Mouse (Mus musculus) gastrocnemius, adult 18-20 months (tissue): ENCODE measurements around the gene Plch2. TPM values are rescaled to one million over a fixed set of nuclear protein-coding genes. Genes with fewer than 3 reads are reported as not detected.
"Not testable (repeated sequence)": the region's sequence is repeated elsewhere in the genome, so short reads cannot be mapped to it uniquely, and the experiment has no call there.

Experiments used
- DNase-seq: peaks from one replicate; pipeline ENCODE4 v3.0.0; 2021; ENCODE audit warnings: low spot score
- long read RNA-seq, 2 experiments: library from polyadenylated mRNA; stranded (forward); transcript quantifications; one replicate each; pipeline ENCODE4 v2.0.0; 2021
- total RNA-seq, 2 experiments: library from RNA; stranded (reverse); gene quantifications; 2 replicates each; pipeline ENCODE4 v1.2.3; 2021

Plch2 gene
- total RNA-seq = under 1 TPM; 0.09 TPM
- long read RNA-seq, experiment 1 = 0 reads
- long read RNA-seq, experiment 2 = 0 reads

GRCm38 (mm10) chr4:155056724-155057123 lies at the start of gene Plch2:
Gene Plch2 (minus strand): TSS chr4:155056784.
- no peak for DNase-seq

- DNase-seq = no peak
These were observed 42.0 kb upstream of the Plch2 start for GRCm38 (mm10) chr4:155098572-155098971.

- no peak for DNase-seq
These were observed 40.9 kb upstream of the Plch2 start for GRCm38 (mm10) chr4:155097452-155097851.

- no peak for DNase-seq
These were observed 39.4 kb upstream of the Plch2 start for GRCm38 (mm10) chr4:155095967-155096366.

- peak; percentile 91 for DNase-seq
These were observed 38.8 kb upstream of the Plch2 start for GRCm38 (mm10) chr4:155095238-155095900.

- peak; percentile 30 for DNase-seq
These were observed 38.0 kb upstream of the Plch2 start for GRCm38 (mm10) chr4:155094565-155094964.

- no peak for DNase-seq
These were observed 37.0 kb upstream of the Plch2 start for GRCm38 (mm10) chr4:155093431-155094149.

- DNase-seq = no peak
These were observed 36.3 kb upstream of the Plch2 start for GRCm38 (mm10) chr4:155092718-155093430.

GRCm38 (mm10) chr4:155090688-155091449 lies 34.3 kb upstream of the Plch2 start:
- no peak for DNase-seq

- no peak for DNase-seq
These were observed 33.6 kb upstream of the Plch2 start for GRCm38 (mm10) chr4:155090147-155090546.

GRCm38 (mm10) chr4:155089241-155089640 lies 32.7 kb upstream of the Plch2 start:
- no peak for DNase-seq

GRCm38 (mm10) chr4:155086108-155087024 lies 29.8 kb upstream of the Plch2 start, which contains the start of the genes Rer1 and Morn1:
Gene Rer1 (minus strand): TSS chr4:155086382.
Gene Morn1 (plus strand): TSS chr4:155086577.
- DNase-seq = peak; percentile 100

GRCm38 (mm10) chr4:155085206-155086107 lies 28.9 kb upstream of the Plch2 start:
- DNase-seq = no peak

- DNase-seq = no peak
These were observed 27.8 kb upstream of the Plch2 start for GRCm38 (mm10) chr4:155084351-155084750.

- DNase-seq = no peak
These were observed 27.0 kb upstream of the Plch2 start for GRCm38 (mm10) chr4:155083553-155083952.

GRCm38 (mm10) chr4:155079666-155080065 lies 23.1 kb upstream of the Plch2 start:
- no peak for DNase-seq

GRCm38 (mm10) chr4:155078808-155079207 lies 22.2 kb upstream of the Plch2 start:
- not testable (repeated sequence) for DNase-seq

- no peak for DNase-seq
These were observed 20.1 kb upstream of the Plch2 start for GRCm38 (mm10) chr4:155076677-155077076.

GRCm38 (mm10) chr4:155075813-155076212 lies 19.2 kb upstream of the Plch2 start:
- DNase-seq = no peak
